Mouse (Mus musculus): Measurements from ENCODE around the gene Ccsap.
A peak's percentile ranks its signal among the peaks of the same experiment; 100 is the strongest.
"Not testable (repeated sequence)": the region's sequence is repeated elsewhere in the genome, so short reads cannot be mapped to it uniquely, and the experiment has no call there.

Gene Ccsap

DNA sequence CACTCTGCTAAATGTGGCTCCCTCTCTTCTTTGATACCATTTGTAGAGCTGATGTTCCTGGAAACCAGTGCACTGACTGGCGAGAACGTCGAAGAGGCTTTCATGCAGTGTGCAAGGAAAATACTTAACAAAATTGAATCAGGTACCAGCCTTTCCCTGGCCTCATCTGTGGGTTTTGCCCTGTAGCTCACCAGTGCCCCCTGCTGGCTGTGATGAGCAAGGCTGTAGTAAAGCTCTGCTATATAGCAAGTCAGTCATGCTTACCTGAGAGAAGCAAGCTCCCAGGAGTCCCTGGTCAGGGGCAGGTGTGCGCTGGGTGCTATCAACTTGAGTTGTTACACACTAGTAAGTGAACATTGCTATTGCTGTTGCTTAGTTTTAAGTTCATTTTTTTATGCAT is 27.3 kb downstream of the Ccsap start:
- DNase-seq = peak; percentile 44 to 50

DNA sequence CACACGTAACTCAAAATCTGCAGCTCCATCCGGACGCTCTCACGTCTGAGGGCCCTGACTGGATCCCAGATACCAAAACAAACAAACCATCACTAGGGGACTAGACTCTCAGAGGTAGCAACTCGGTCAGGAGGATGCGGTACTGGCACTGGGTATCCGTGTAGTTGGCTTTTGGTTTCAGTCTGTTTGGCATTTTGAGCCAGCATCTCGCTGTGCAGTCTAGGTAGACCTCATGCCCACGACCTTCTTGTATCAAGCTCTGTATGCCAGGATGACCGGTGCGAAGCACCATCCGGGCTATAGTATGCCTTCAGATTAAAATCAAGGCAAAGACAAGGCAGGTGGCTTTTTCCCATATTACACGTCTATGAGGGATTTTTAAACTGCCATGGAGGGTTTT is 32.5 kb downstream of the Ccsap start:
- DNase-seq = no peak

DNA sequence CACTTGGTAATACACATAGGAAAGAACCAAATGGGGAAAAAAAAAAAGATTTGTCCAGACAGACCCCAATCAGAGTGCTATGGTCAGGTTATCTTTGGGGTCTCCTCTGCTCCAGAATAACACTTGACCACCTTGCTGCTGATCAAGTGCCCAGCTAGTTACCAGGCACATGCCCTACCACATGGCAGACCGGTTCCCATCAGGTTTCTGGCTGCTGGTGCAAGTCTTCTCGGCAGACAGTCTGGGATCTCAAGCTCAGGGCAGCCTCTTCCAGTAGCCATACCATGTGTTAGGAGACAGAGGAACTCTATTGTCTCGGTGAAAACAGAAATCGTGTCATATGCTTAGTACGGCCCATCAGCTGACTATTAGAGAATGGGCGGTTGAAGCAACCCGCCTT is 33.3 kb downstream of the Ccsap start:
- DNase-seq = no peak

DNA sequence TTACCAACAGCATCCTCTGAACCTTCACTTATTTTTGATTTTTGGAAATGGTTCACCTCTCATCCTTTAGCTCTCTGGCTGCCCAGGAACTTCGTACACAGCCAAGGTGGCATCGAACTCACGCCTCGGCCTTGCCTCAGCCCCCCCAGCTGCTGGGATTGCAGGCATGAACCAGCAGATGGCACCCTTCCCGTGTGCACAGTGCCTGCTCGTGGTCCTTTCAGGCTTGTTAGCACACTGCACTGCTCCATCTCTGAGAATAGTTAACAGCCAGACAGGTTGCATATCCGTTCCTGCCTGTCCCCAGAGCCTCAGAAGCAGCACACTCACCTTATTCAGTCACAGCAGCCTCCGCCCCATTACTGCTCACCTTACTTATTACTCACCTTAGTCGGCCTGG is 34.0 kb downstream of the Ccsap start:
- no peak for DNase-seq

DNA sequence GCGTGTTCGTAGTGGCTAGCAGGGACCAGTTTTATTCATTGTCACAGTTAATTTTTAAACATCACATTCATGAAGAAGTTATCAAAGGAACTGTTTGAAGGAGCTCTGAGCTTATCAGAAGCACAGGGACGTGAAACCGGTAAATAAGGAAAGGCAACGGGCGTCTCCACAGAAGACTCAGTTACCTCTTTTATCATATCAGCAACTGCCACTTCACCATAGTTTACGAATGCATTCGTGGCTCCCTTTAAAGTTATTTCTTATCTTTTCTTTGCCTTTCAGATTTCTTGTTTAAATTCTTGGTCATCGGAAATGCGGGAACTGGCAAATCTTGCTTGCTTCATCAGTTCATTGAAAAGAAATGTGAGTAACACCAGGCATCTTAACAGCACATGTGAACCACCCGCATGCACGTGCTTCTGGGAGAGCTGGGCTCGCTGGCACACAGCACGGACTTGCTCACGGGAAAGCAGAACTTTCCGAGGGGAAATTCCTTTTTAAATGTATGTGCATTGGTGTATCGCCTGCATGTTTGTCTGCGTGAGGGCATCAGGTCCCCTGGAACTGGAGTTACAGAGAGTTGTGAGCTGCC is 36.4 kb downstream of the Ccsap start:
- DNase-seq = no peak

GRCm38 (mm10) chr8:123823111-123823510 is 36.9 kb downstream of the Ccsap start:
- DNase-seq = no peak

- DNase-seq = no peak
Observed at GRCm38 (mm10) chr8:123820780-123821179, 39.2 kb downstream of the Ccsap start.

- no peak for DNase-seq
Observed at GRCm38 (mm10) chr8:123819683-123820610, 40.1 kb downstream of the Ccsap start.

GRCm38 (mm10) chr8:123817747-123818146 is 42.3 kb downstream of the Ccsap start:
- DNase-seq = no peak

GRCm38 (mm10) chr8:123816939-123817338 is 43.1 kb downstream of the Ccsap start:
- no peak for DNase-seq

DNA sequence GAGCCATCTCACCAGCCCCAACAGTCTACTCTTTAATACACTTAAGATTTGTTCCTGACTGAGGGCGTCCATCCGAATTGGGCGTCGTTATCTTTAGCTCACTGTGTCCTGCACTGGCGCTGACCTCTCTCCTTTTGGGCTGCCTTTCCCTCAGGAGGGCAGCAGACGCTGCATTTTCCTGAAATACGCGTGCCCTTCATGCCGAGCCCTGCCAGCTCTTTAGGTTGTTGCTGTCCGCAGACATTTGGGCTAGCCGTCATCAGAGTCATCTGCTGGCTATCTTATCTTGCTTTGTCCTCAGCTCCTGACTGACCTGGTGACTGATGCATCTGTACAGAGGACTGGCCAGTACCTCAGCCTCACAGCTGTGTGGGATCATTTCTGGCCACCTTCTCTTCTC is 44.7 kb downstream of the Ccsap start:
- no peak for DNase-seq

GRCm38 (mm10) chr8:123813892-123814266 is 46.1 kb downstream of the Ccsap start:
- no peak for DNase-seq

GRCm38 (mm10) chr8:123813173-123813891 is 46.7 kb downstream of the Ccsap start:
- DNase-seq = no peak

- DNase-seq = no peak
Observed at GRCm38 (mm10) chr8:123812227-123812626, 47.8 kb downstream of the Ccsap start.

GRCm38 (mm10) chr8:123809342-123809741 is 50.7 kb downstream of the Ccsap start:
- DNase-seq = not testable (repeated sequence)

GRCm38 (mm10) chr8:123808671-123809070 is 51.3 kb downstream of the Ccsap start:
- no peak for DNase-seq

DNA sequence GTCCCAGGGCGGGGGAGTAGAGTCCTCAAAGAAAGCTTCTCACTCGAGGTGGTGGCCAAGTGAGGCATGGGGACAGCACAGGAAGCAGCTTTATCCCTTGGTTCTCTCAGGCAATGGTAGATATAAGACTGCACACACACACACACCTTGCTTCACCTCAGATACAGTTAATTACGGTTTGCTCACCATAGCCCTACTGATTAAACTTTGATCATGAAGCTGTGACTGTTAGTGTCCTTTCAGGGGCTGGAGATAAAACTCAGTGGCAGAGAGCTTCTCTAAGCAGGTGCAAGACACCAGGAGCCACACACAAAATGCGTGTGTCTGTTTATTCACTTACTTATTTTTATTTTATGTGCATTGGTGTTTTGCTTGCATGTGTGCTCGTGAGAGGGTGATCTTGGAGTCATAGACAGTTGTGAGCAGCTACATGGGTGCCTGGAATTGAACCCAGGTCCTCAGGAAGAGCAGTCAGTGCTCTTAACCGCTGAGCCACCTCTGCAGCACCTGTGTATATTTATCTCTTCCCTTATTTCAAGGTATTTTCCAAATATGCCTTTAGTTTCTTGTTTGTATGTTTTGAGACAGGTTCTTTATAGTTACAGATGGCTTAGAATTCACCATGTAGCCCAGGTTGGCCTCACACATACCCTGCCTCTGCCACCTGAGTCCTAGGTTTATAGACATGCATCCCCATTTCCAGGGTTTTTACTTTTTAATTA is 52.0 kb downstream of the Ccsap start:
- DNase-seq = no peak

GRCm38 (mm10) chr8:123807024-123807431 is 53.0 kb downstream of the Ccsap start:
- no peak for DNase-seq

DNA sequence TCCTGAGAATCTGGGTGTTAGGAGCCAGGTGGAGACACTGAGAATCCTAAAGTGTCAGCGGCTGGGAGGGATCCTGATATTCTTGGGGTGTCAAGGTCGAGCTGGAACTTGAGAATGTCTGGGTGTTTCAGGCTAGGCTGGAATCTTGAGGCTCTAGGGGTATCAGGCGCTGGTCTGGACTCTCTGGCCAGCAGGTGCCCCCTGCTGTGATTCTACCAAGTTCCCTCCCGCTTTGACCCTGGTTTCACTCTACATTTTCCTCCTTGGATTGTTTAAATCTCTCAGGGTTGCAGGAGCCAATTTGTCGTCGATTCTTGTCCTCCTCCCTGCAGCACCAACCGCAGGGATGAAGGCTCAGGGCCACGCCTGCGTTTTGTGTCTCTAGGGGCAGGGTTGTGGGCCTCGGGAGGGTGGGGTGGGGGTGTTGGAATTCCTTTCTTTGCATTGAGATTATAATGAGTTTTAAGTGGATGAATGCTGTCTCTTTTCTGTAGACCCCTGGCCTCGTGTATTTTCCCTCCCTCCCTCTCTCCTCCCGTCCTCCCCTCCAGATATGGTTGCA is 53.6 kb downstream of the Ccsap start:
- DNase-seq = no peak

GRCm38 (mm10) chr8:123805718-123806373 is 54.2 kb downstream of the Ccsap start, which contains the start of gene Rab4a:
TSS of gene Rab4a (plus strand) at chr8:123805985.
- peak; percentile 64 to 75 for DNase-seq

GRCm38 (mm10) chr8:123805209-123805717 is 54.7 kb downstream of the Ccsap start:
- no peak for DNase-seq

GRCm38 (mm10) chr8:123804586-123804985 is 55.4 kb downstream of the Ccsap start:
- DNase-seq = no peak
